Mouse (Mus musculus) lung, postnatal 4 days (tissue): Measurements from ENCODE around the gene Irf4.
A peak's percentile ranks its signal among the peaks of the same experiment; 100 is the strongest.

Experiments
- DNase-seq, 2 experiments: peaks; one replicate each; pipeline ENCODE4 v3.0.0; 2021

Gene Irf4

GRCm38 (mm10) chr13:30741172-30741571 lies 7.9 kb upstream of the Irf4 start:
- no peak for DNase-seq

- DNase-seq, result no peak
Measured at GRCm38 (mm10) chr13:30742411-30742970, 6.5 kb upstream of the Irf4 start.

- no peak for DNase-seq
Measured at GRCm38 (mm10) chr13:30745121-30745520, 3.9 kb upstream of the Irf4 start.

- no peak for DNase-seq
Measured at GRCm38 (mm10) chr13:30747068-30747467, 2.0 kb upstream of the Irf4 start.

- DNase-seq, result no peak
Measured at GRCm38 (mm10) chr13:30747504-30747903, 1.5 kb upstream of the Irf4 start.

GRCm38 (mm10) chr13:30748321-30748720 lies 705 bp upstream of the Irf4 start:
- DNase-seq, result no peak

GRCm38 (mm10) chr13:30749557-30750141 lies 623 bp downstream of the Irf4 start:
- no peak for DNase-seq

GRCm38 (mm10) chr13:30750461-30751303 lies 1.7 kb downstream of the Irf4 start:
- no peak for DNase-seq

- DNase-seq, result no peak
Measured at GRCm38 (mm10) chr13:30751304-30751580, 2.2 kb downstream of the Irf4 start.

GRCm38 (mm10) chr13:30752581-30753187 lies 3.7 kb downstream of the Irf4 start:
- no peak for DNase-seq

GRCm38 (mm10) chr13:30753441-30753840 lies 4.4 kb downstream of the Irf4 start:
- no peak for DNase-seq

GRCm38 (mm10) chr13:30754066-30754465 lies 5.0 kb downstream of the Irf4 start:
- no peak for DNase-seq

GRCm38 (mm10) chr13:30754825-30755476 lies 5.9 kb downstream of the Irf4 start:
- no peak for DNase-seq

- DNase-seq, result no peak
Measured at GRCm38 (mm10) chr13:30755577-30755976, 6.6 kb downstream of the Irf4 start.

- DNase-seq, result no peak
Measured at GRCm38 (mm10) chr13:30755998-30756639, 7.1 kb downstream of the Irf4 start.

GRCm38 (mm10) chr13:30757264-30757900 lies 8.4 kb downstream of the Irf4 start:
- DNase-seq, result no peak

GRCm38 (mm10) chr13:30758789-30759381 lies 9.9 kb downstream of the Irf4 start:
- DNase-seq, result no peak

- peak in 1 of 2 experiments; percentile 39 for DNase-seq
Measured at GRCm38 (mm10) chr13:30760374-30761090, 11.5 kb downstream of the Irf4 start.

GRCm38 (mm10) chr13:30761151-30761631 lies 12.2 kb downstream of the Irf4 start:
- no peak for DNase-seq

GRCm38 (mm10) chr13:30762224-30762623 lies 13.2 kb downstream of the Irf4 start:
- no peak for DNase-seq
